Mouse (Mus musculus) bone marrow, adult 2 months (tissue): ENCODE measurements at regions not wholly inside any gene's neighbourhood (a gene's known extent, or its start where the extent isn't known, plus 50 kb on each side); places are given as distances from the start of the nearest gene placed in this dataset.

Experiments used
- H3K27ac ChIP-seq: fragments of 200-500 bp; 2 replicates; pipeline ENCODE4 v1.5.1; 2012; ENCODE audit warnings: low read depth, mild to moderate bottlenecking, control low read depth, inconsistent platforms, low read length; ENCODE audit not compliant: control insufficient read depth, poor library complexity, insufficient read depth
- H3K4me1 ChIP-seq: fragments of 200-500 bp; 2 replicates; pipeline ENCODE4 v1.6.1; 2011; ENCODE audit warnings: low read length; ENCODE audit not compliant: control insufficient read depth, insufficient read depth
- H3K4me3 ChIP-seq: fragments of 200-500 bp; replicated peaks from 2 replicates; pipeline ENCODE3; 2011; ENCODE audit warnings: mild to moderate bottlenecking, low read depth, low read length, control low read depth; ENCODE audit not compliant: control insufficient read depth
- CTCF ChIP-seq: fragments of 200-500 bp; IDR thresholded peaks from 2 replicates; pipeline ENCODE4 v1.5.1; 2011; ENCODE audit warnings: low read length, control low read depth; ENCODE audit not compliant: control insufficient read depth, insufficient read depth
- POLR2A ChIP-seq: fragments of 200-500 bp; IDR thresholded peaks from 2 replicates; pipeline ENCODE4 v1.6.1; 2011; ENCODE audit warnings: low read depth, mild to moderate bottlenecking, control low read depth, low read length, borderline replicate concordance; ENCODE audit not compliant: control insufficient read depth
- WGBS: fragments of 180-500 bp; shearing (Covaris S2); methylation state at CpG from one replicate; pipeline ENCODE4 v1.1.7; 2018; 5-methylcytosine and 5-hydroxymethylcytosine counted together

GRCm38 (mm10) chr14:76615603-76616366 lies 59.1 kb upstream of the Serp2 start:
- WGBS, result 71% methylated on average over 8 of the region's 8 CpGs
- H3K4me3 ChIP-seq, result no peak overlapping the region
- TF ChIP-seq CTCF (no peak), POLR2A (no peak)
- H3K4me1 ChIP-seq, result peaks cover 2% of the 10 kb centered on the region; the same call in 1 of the 2 replicates
- no peak overlapping the region for H3K27ac ChIP-seq

DNA sequence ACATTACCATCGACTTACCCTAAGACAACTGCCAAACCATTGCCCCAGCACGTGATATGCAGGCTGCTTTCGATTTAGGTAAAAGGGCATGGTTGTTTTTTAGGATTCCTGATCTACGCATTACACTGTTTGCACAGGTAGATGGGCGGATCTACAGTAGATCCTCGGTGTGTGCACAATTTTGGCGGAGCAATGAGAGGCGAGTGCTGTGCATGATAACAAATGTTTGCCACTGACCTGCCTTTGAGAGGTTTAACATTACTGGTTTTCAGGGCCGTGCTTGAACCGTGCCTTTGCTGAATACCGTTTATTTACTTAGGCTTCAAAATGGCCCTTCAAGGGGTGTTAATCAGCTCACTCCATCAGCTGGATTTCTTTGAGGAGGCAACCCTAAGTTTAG lies 58.5 kb upstream of the Serp2 start:
- Histone ChIP-seq H3K27ac (no peak overlapping the region), H3K4me3 (no peak overlapping the region), H3K4me1 (peaks cover 2% of the 10 kb centered on the region; the same call in 1 of the 2 replicates)
- WGBS, result 80% methylated on average over 11 of the region's 11 CpGs
- TF ChIP-seq POLR2A (no peak), CTCF (no peak)

- Histone ChIP-seq H3K27ac (no peak overlapping the region), H3K4me1 (peaks cover 2% of the 10 kb centered on the region; the same call in 1 of the 2 replicates), H3K4me3 (no peak overlapping the region)
- no peak for TF ChIP-seq POLR2A
- no peak for TF ChIP-seq CTCF
- 79% methylated on average over 5 of the region's 5 CpGs for WGBS
These were observed 58.0 kb upstream of the Serp2 start for GRCm38 (mm10) chr14:76614682-76615081.

GRCm38 (mm10) chr14:76613604-76614003 lies 56.9 kb upstream of the Serp2 start:
- no peak overlapping the region for H3K4me3 ChIP-seq
- H3K4me1 ChIP-seq, result peaks cover 2% of the 10 kb centered on the region; the same call in 1 of the 2 replicates
- TF ChIP-seq CTCF (no peak), POLR2A (no peak)
- WGBS, result 60% methylated on average over 6 of the region's 6 CpGs
- no peak overlapping the region for H3K27ac ChIP-seq

- Histone ChIP-seq H3K4me3 (no peak overlapping the region), H3K27ac (no peak overlapping the region), H3K4me1 (no peaks in the 10 kb centered on the region; the same call in none of the 2 replicates)
- TF ChIP-seq CTCF, result no peak
- no peak for TF ChIP-seq POLR2A
- WGBS, result 8% methylated on average over 11 of the region's 11 CpGs
These were observed 54.0 kb upstream of the Serp2 start for GRCm38 (mm10) chr14:76610429-76611378.
